Mouse (Mus musculus) C2C12 (cell line): ENCODE results near the gene Adam12. TPM values are rescaled to one million over a fixed set of nuclear protein-coding genes. Genes with fewer than 3 reads are reported as not detected.

Source experiments
- H3K27me3 ChIP-seq: one replicate; pipeline ENCODE4 v1.6.1; 2011; ENCODE audit not compliant: control insufficient read depth, insufficient read depth, insufficient read length
- H3K36me3 ChIP-seq: one replicate; pipeline ENCODE4 v1.6.1; 2011; ENCODE audit not compliant: control insufficient read depth, insufficient read depth
- H3K4me3 ChIP-seq: one replicate; pipeline ENCODE4 v1.5.1; 2011; ENCODE audit warnings: mild to moderate bottlenecking, control low read depth; ENCODE audit not compliant: poor library complexity, insufficient read depth, severe bottlenecking
- H3K79me2 ChIP-seq: one replicate; pipeline ENCODE4 v1.6.1; 2011; ENCODE audit not compliant: control insufficient read depth, insufficient read depth
- H3K79me3 ChIP-seq: one replicate; pipeline ENCODE4 v1.6.1; 2011; ENCODE audit warnings: low read depth, control low read depth
- H3ac ChIP-seq: one replicate; pipeline ENCODE3; 2011; ENCODE audit warnings: low read depth; ENCODE audit not compliant: control insufficient read depth, insufficient read length
- CEBPB ChIP-seq: IDR thresholded peaks from one replicate; pipeline ENCODE4 v1.6.1; 2011; ENCODE audit warnings: low read depth, mild to moderate bottlenecking, control low read depth, moderate library complexity
- CTCF ChIP-seq: IDR thresholded peaks from one replicate; pipeline ENCODE4 v1.5.1; 2011; ENCODE audit not compliant: control insufficient read depth, insufficient read depth, insufficient read length
- FOSL1 ChIP-seq: IDR thresholded peaks from one replicate; pipeline ENCODE4 v1.8.0; 2011; ENCODE audit warnings: mild to moderate bottlenecking, low read length; ENCODE audit not compliant: poor library complexity, insufficient read depth, severe bottlenecking
- MAX ChIP-seq: IDR thresholded peaks from one replicate; pipeline ENCODE4 v1.6.1; 2011; ENCODE audit warnings: mild to moderate bottlenecking, control low read depth
- MYOD1 ChIP-seq: IDR thresholded peaks from one replicate; pipeline ENCODE4 v1.6.1; 2011; ENCODE audit warnings: low read depth; ENCODE audit not compliant: control insufficient read depth, insufficient read length
- MYOG ChIP-seq: IDR thresholded peaks from one replicate; pipeline ENCODE4 v1.6.1; 2011; ENCODE audit not compliant: control insufficient read depth, insufficient read length; ENCODE audit errors: extremely low read depth
- USF1 ChIP-seq: IDR thresholded peaks from one replicate; pipeline ENCODE4 v1.6.1; 2011; ENCODE audit warnings: low read depth, mild to moderate bottlenecking, control low read depth, moderate library complexity
- polyA plus RNA-seq: library from polyadenylated mRNA; unstranded; fragments of >200 nt; fragmentation: generic; extraction: Trizol; gene quantifications from one replicate; pipeline ENCODE4 v1.2.1, GENCODE M21; 2012; ENCODE audit warnings: missing spikeins

The Adam12 gene
- polyA plus RNA-seq, 1 experiment, result 14.7 TPM

DNA sequence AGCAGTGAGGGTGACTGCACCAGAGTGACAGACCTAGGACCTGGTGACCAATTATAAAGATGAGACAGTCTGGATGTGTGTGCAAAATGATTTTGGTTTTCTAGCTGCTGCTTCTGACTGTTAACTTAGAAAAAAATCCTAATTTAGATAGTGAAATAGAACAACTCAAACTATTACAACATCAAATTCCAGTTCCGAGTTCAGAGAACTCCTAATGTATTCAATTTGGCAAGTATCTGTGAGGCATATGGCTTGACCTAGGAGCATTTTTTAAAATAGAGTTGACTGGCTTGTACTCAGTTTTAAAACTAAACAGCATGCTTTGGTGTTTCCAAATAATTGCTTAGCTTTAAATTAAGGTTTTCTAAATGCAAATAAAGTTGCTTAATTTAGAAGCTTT is 44.0 kb downstream of the Adam12 start:
- Histone ChIP-seq H3K36me3 (peaks cover 6% of the 10 kb centered on the region), H3K27me3 (no peaks in the 10 kb centered on the region), H3K79me2 (no peaks in the 10 kb centered on the region), H3K4me3 (no peak overlapping the region), H3K79me3 (no peaks in the 10 kb centered on the region), H3ac (no peak overlapping the region)
- TF ChIP-seq MYOD1 (no peak), CEBPB (no peak), USF1 (no peak), CTCF (no peak), MAX (no peak), FOSL1 (no peak), MYOG (no peak)

GRCm38 (mm10) chr7:134186497-134186896 is 45.4 kb downstream of the Adam12 start:
- no peak overlapping the region for H3ac ChIP-seq
- H3K27me3 ChIP-seq, result no peaks in the 10 kb centered on the region
- H3K4me3 ChIP-seq, result no peak overlapping the region
- no peaks in the 10 kb centered on the region for H3K79me2 ChIP-seq
- TF ChIP-seq CTCF (no peak), CEBPB (no peak), MAX (no peak), MYOG (no peak), MYOD1 (no peak), FOSL1 (no peak), USF1 (no peak)
- H3K36me3 ChIP-seq, result peaks cover 6% of the 10 kb centered on the region
- no peaks in the 10 kb centered on the region for H3K79me3 ChIP-seq

GRCm38 (mm10) chr7:134185751-134186150 is 46.2 kb downstream of the Adam12 start:
- Histone ChIP-seq H3K79me3 (no peaks in the 10 kb centered on the region), H3K4me3 (no peak overlapping the region), H3ac (no peak overlapping the region), H3K27me3 (no peaks in the 10 kb centered on the region), H3K79me2 (no peaks in the 10 kb centered on the region), H3K36me3 (peaks cover 6% of the 10 kb centered on the region)
- no peak for TF ChIP-seq FOSL1
- no peak for TF ChIP-seq MAX
- TF ChIP-seq MYOD1, result no peak
- TF ChIP-seq MYOG, result no peak

DNA sequence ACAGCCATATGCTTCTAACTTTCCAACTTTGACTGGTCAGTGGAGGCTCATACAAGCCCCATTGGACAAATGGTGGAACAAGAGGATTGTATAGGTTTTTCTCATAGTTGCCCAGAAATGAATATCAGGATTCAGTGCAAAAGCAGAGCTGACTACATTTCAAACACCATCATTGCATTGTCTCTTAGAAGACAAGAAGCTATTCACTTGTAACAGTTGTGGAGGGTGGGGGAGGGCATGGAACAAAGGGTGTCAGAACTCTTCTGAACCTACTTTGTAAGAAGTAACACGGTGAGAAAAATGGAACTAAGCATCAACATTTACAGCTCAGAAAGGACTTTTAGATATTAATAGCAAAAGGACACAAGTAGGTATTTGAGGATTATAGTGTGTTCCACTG is 50.2 kb downstream of the Adam12 start:
- no peak overlapping the region for H3ac ChIP-seq
- H3K79me3 ChIP-seq, result no peaks in the 10 kb centered on the region
- peaks cover 6% of the 10 kb centered on the region for H3K36me3 ChIP-seq
- no peaks in the 10 kb centered on the region for H3K27me3 ChIP-seq
- no peaks in the 10 kb centered on the region for H3K79me2 ChIP-seq
- H3K4me3 ChIP-seq, result no peak overlapping the region
- TF ChIP-seq CEBPB (no peak), MAX (no peak), MYOD1 (no peak), MYOG (no peak), FOSL1 (no peak), USF1 (no peak), CTCF (no peak)

- Histone ChIP-seq H3ac (no peak overlapping the region), H3K27me3 (no peaks in the 10 kb centered on the region), H3K79me2 (no peaks in the 10 kb centered on the region), H3K79me3 (no peaks in the 10 kb centered on the region), H3K36me3 (peaks cover 6% of the 10 kb centered on the region), H3K4me3 (no peak overlapping the region)
- TF ChIP-seq FOSL1, result no peak
- no peak for TF ChIP-seq CEBPB
- TF ChIP-seq MYOG, result no peak
- no peak for TF ChIP-seq USF1
- no peak for TF ChIP-seq CTCF
- TF ChIP-seq MYOD1, result no peak
These were observed 50.9 kb downstream of the Adam12 start for GRCm38 (mm10) chr7:134181056-134181455.

DNA sequence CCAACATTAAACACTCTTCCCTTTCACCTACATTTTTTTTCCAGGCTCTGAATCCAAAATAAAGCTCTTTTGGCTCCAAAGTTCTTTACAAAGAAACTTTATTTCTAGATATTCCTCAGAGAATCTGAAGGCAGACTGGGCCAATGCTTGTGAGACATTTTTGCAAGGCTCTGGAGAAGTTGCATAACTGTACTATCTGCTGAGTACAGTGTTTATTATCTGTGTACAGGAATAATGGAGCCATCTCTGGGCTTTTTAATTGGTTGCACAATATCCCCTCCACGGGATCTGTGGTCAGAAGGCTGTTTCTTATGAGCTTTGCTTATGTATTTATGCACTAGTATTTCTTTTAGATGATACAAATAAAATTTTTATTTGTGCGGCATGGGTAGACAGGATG is 54.9 kb downstream of the Adam12 start:
- H3K79me2 ChIP-seq, result no peaks in the 10 kb centered on the region
- no peak overlapping the region for H3K4me3 ChIP-seq
- no peaks in the 10 kb centered on the region for H3K79me3 ChIP-seq
- H3ac ChIP-seq, result no peak overlapping the region
- H3K36me3 ChIP-seq, result no peaks in the 10 kb centered on the region
- no peaks in the 10 kb centered on the region for H3K27me3 ChIP-seq
- no peak for TF ChIP-seq FOSL1
- TF ChIP-seq CEBPB, result peak; percentile 22

DNA sequence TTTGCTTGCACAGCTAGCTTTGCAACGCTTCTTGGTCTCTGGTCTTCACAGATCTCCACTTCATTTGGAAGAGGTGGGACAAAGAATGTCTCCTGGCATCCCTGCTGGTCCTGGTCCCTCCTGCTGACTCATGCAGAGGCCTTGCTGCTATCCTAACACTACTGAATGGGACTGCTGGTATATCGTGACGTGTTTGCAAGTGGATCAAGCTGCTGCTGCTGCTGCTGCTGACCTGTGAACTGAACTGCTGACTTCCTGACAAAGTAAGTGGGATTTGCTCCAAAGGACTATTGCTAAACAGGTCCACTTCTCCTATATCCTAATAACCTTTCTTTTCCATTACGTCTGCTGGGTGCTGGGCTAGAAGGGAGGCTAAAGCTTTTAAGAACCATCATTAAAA is 56.7 kb downstream of the Adam12 start:
- no peaks in the 10 kb centered on the region for H3K27me3 ChIP-seq
- H3K79me3 ChIP-seq, result no peaks in the 10 kb centered on the region
- H3ac ChIP-seq, result no peak overlapping the region
- H3K79me2 ChIP-seq, result no peaks in the 10 kb centered on the region
- H3K4me3 ChIP-seq, result no peak overlapping the region
- no peak for TF ChIP-seq MYOD1
- TF ChIP-seq CEBPB, result no peak
- TF ChIP-seq USF1, result no peak
- TF ChIP-seq FOSL1, result no peak
- no peak for TF ChIP-seq MAX
- H3K36me3 ChIP-seq, result no peaks in the 10 kb centered on the region
